Mouse (Mus musculus): ENCODE results near the gene 1600002K03Rik. TPM values are rescaled to one million over a fixed set of nuclear protein-coding genes. Genes with fewer than 3 reads are reported as not detected.

Gene 1600002K03Rik
- polyA plus RNA-seq, 1 experiment from 2014 or later = 14.7 TPM

DNA sequence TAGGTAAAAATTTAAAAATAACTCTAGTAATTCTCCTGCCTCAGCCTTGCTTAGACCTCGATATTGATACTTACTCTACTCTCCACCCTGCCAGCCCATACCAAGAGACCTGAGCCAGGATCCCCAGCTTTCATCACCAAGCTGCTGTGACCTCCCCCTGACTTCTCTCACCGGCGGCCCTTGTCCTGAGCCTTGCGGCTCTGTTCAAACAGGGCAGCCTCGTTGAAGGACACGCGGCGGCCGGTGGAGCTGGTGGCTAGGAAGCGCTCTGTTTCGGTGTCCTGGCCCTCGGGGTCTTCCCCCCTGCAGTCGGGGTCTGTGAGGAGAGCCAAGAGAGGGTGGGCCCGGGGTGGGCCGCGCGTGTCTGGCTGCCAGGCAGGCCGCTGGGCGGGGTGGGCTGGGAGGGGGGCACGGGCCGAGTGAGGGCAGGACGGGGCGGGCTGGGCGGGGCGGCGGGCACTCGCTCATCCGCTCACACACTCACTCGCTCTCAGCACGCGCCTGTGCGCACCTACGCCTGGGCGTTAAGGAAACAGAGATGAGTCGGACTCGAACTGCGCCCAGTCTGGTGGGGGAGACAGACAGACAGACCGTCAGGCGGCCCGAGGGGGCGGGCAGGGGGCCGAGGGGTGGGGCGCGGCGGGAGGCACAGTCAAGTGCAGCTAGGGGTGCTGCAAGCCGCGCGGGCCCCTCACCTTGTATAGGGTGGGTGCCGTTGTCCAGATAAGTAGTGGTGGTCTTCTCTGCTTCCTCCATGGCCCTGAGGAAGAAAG, 36.4 kb upstream of the 1600002K03Rik start:
- Histone ChIP-seq H3K9me3 (no peaks in the 10 kb centered on the region), H3K4me3 (peak overlapping the region; percentile 61), H3K4me1 (peaks cover 52% of the 10 kb centered on the region), H3K4me2 (peak overlapping the region; percentile 98), H3K27me3 (peaks cover 53% of the 10 kb centered on the region), H3K36me3 (peaks cover 11% of the 10 kb centered on the region; the same call in 1 of the 2 replicates), H3K27ac (peak overlapping the region; percentile 74), H3K9ac (peak overlapping the region; percentile 8; the same call in 1 of the 2 replicates)
- ATAC-seq (ENCODE audit: borderline replicate concordance, extremely low read depth, low FRiP score, low TSS enrichment) = no peak
- 11% methylated on average over 47 of the region's 49 CpGs for WGBS

DNA sequence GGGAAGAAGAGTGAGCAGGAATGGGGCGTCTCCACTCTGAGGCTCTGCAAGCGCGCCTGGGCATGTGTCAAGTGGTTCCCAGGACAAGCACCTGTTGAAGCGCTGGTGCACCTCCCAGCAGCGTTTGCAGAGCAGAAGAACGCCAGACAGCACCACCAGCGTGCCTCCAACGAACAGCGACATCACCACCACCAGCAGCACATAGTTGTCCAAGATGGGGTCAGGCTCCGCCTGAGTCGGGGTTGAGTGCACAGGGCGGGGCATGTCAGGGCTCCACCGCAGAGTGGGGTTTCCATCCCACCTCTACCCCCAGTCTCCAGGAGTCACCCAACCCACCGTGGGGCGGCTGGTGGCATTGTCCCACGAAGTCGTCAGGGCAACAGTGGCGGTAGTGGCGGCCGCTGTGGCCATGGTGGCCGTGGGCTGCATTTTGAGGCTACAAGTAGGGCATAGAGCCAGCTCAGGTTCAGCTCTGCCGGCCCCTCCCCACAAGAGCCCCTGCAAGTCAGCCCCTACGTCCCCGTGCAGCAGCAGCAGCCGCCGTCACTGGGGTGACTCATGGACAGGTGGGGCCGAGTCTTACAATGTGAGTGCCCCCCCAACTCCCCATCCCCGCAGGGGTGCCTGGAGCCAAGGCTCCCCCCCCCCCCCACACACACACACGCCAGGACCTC, 35.7 kb upstream of the 1600002K03Rik start:
- no peaks in the 10 kb centered on the region for H3K9me3 ChIP-seq
- WGBS = 5% methylated on average over 29 of the region's 29 CpGs
- H3K4me3 ChIP-seq = peak overlapping the region; percentile 61
- H3K36me3 ChIP-seq = peaks cover 5% of the 10 kb centered on the region; the same call in 1 of the 2 replicates
- H3K4me1 ChIP-seq = peaks cover 52% of the 10 kb centered on the region
- H3K27ac ChIP-seq = peak overlapping the region; percentile 74
- peak overlapping the region; percentile 98 for H3K4me2 ChIP-seq
- no peak for ATAC-seq (ENCODE audit: borderline replicate concordance, extremely low read depth, low FRiP score, low TSS enrichment)
- H3K9ac ChIP-seq = peak overlapping the region; percentile 8; the same call in 1 of the 2 replicates
- H3K27me3 ChIP-seq = peaks cover 53% of the 10 kb centered on the region

DNA sequence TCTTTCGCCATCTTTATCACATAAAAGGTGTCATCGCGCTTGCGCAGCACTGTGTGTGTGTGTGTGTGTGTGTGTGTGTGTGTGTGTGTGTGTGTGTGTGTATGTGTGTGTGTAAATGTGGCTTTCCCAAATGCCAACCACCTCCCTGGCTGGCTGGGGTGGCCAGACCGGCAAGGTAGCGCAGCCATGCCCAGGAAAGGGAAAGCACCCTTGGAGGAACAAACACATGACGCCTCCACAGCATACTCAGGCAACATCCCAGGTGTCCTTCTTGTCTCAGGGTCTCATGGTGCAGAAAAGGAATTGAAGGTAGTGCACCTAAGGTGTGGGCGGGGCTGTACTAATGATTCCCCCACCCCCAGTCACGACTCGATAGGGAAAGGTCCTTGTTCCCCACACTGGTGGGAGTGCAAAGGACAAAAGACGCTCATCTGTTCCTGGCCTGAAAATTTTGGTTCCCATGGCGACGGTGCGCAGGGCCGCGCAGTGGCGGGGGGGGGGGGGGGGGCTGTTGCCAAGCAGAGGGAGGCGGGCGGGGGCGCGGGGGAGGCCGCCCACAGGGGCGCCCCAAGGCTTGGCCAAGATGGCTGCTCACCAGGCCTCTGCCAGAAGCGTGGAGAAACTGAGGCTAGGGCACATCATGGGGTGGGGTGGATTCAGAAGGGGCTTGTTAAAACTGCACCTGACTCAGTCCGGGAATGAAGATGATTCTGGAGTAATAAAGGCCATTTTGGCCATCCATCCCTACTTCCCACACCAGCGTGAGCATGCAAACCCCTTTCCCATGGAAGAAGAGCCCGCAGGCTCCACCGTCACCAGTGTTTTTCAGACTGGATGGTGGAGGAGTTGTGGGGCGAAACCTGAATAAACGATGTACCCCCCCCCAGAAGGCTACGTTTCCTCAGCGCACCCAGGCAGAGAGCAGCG, 34.9 kb upstream of the 1600002K03Rik start:
- Histone ChIP-seq H3K9ac (peak overlapping the region; percentile 70), H3K27ac (peak overlapping the region; percentile 74), H3K4me3 (peak overlapping the region; percentile 61), H3K9me3 (no peaks in the 10 kb centered on the region), H3K4me2 (peak overlapping the region; percentile 98), H3K4me1 (peaks cover 55% of the 10 kb centered on the region), H3K27me3 (peaks cover 53% of the 10 kb centered on the region), H3K36me3 (no peaks in the 10 kb centered on the region)
- WGBS = 5% methylated on average over 21 of the region's 33 CpGs
- ATAC-seq (ENCODE audit: borderline replicate concordance, extremely low read depth, low FRiP score, low TSS enrichment) = no peak

DNA sequence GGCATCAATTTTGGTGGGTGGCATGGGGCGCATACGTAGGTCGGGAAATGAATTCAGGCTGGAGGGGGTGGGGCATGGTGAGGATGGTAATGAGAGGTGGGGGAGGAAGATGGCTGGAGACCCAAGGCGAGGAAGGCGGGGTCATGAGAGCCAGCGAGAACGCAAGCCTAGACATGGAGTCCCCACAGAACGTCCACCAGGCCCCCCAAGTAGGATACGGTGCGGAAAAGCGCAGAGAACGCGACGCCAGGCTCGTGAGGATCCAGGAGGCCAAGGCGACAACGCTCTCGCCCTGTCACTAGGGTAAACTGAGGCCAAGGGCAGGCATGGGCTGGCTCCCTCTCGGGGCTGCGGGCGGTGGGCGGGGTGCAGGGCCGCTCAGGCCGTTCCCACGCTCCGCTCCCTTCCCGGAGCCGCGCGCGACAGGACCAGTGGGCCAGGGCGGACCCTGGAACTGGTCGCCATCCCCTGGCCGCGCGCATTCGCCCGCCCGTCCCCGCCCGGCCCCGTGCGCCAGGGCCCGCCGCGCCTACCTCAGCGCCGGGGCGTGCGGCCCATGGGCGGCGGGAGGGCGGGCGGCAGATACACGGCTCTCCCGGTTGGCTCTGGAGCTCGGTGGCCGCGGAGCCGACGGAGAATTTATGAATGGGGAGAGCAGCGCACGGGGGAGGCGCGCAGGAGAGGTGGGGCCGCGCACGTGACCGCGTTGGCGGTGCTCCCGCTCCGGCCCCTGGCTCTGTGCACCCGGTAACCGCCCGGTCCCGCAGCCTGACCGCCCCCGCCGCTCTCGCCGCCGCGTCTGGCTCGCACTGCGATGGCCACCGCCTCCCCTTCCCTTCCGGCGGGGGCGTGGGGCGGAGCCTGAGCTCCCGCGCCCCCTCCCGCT, 33.9 kb upstream of the 1600002K03Rik start, which contains the start of gene Atp5d:
Atp5d (plus strand) TSS at position 80 of the 886 bp plus-strand sequence.
- peak within 1 kb of the TSS; percentile 70 for H3K9ac ChIP-seq
- H3K4me1 ChIP-seq = peaks cover 58% of the 10 kb centered on the region
- peaks cover 53% of the 10 kb centered on the region for H3K27me3 ChIP-seq
- no peak for ATAC-seq (ENCODE audit: borderline replicate concordance, extremely low read depth, low FRiP score, low TSS enrichment)
- peak within 1 kb of the TSS; percentile 74 for H3K27ac ChIP-seq
- H3K36me3 ChIP-seq = peaks cover 4% of the 10 kb centered on the region
- no peaks in the 10 kb centered on the region for H3K9me3 ChIP-seq
- WGBS = under 1% methylated on average over 70 of the region's 94 CpGs
- peak within 1 kb of the TSS; percentile 61 for H3K4me3 ChIP-seq
- peak within 1 kb of the TSS; percentile 98 for H3K4me2 ChIP-seq

DNA sequence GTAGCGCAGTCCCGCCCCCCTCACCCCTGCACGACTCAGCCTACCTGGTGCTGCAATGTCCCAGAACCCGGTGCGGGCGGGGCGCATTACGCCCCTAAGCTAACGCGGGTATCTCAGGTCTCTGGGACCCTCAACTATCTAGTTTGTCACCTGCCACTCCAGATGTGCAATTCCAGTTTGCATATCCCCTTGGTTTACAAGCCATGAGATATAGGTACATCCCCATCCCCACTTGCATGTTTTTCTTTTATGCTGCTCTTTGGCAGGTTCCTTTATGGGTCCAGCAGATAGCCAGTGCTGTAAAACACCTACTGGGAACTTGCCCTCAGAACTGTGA, 33.3 kb upstream of the 1600002K03Rik start:
- Histone ChIP-seq H3K4me2 (peak overlapping the region; percentile 98), H3K9me3 (no peaks in the 10 kb centered on the region), H3K36me3 (peaks cover 10% of the 10 kb centered on the region), H3K4me1 (peaks cover 58% of the 10 kb centered on the region), H3K27me3 (peaks cover 53% of the 10 kb centered on the region), H3K27ac (peak overlapping the region; percentile 74), H3K9ac (peak overlapping the region; percentile 70), H3K4me3 (peak overlapping the region; percentile 61)
- no peak for ATAC-seq (ENCODE audit: borderline replicate concordance, extremely low read depth, low FRiP score, low TSS enrichment)
- 0% methylated on average over 10 of the region's 10 CpGs for WGBS

DNA sequence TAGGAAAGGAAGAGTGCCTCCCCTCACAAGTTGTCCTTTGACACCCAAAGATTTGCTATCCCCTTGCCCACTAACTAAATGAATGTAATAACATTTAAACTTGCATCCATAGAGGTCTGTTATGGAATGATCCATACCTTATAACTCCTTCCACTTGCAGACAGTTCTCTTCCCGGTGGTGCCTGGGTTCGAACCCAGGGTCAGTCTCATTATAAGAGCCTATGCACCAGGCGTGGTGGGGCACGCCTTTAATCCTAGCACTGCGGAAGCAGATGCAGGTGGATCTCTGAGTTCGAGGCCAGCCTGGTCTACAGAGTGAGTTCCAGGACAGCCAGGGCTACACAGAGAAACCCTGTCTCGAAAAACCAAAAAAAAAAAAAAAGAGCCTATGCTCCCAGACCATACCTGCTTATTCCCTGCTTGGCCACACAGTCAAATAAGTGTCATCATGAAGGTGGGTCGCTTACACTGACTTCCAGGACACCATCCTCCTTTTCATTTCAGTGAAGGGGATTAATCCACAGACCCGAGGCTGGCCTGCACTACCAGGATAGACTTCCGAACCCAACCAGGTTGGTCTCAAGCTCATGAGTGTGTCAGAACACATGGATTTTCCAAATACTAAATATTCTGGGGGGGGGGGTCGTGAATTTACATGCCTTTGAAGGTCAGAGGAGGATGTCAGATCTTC, 32.6 kb upstream of the 1600002K03Rik start:
- ATAC-seq (ENCODE audit: borderline replicate concordance, extremely low read depth, low FRiP score, low TSS enrichment) = no peak
- peak overlapping the region; percentile 98; the same call in 1 of the 2 replicates for H3K4me2 ChIP-seq
- WGBS = 72% methylated on average over 11 of the region's 11 CpGs
- H3K27ac ChIP-seq = 0 out of 2 replicates have a peak overlapping the region, but pooled peaks have one; percentile 74
- no peak overlapping the region for H3K9ac ChIP-seq
- H3K4me3 ChIP-seq = no peak overlapping the region
- no peaks in the 10 kb centered on the region for H3K9me3 ChIP-seq
- H3K36me3 ChIP-seq = peaks cover 18% of the 10 kb centered on the region
- H3K27me3 ChIP-seq = peaks cover 52% of the 10 kb centered on the region
- peaks cover 62% of the 10 kb centered on the region for H3K4me1 ChIP-seq

DNA sequence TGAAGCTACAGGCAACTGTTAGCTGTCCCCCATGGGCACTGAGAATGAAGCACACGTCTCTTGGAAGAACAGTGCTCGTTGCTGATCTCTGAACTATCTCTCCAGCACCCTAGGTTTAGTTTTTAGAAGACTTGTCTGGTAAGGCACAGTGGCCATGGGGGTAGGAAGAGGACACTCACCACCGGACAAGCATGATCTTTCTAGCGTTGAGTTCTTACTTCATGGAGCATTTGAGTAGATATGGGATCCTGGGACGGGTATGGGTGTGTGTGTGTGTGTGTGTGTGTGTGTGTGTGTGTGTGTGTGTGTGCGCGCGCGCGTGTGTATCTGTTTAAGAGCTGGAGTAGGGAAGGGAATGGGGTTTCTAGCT, 32.1 kb upstream of the 1600002K03Rik start, which contains the start of gene Cbarp:
Cbarp (minus strand) TSS at position 170 of the 370 bp plus-strand sequence.
- Histone ChIP-seq H3K4me2 (peak within 1 kb of the TSS; percentile 98), H3K36me3 (peaks cover 23% of the 10 kb centered on the region), H3K4me1 (peaks cover 67% of the 10 kb centered on the region), H3K9ac (peak within 1 kb of the TSS; percentile 31), H3K27me3 (peaks cover 47% of the 10 kb centered on the region), H3K27ac (peak within 1 kb of the TSS; percentile 78), H3K9me3 (no peaks in the 10 kb centered on the region), H3K4me3 (peak within 1 kb of the TSS; percentile 61)
- 68% methylated on average over 10 of the region's 10 CpGs for WGBS
- ATAC-seq (ENCODE audit: borderline replicate concordance, extremely low read depth, low FRiP score, low TSS enrichment) = no peak

DNA sequence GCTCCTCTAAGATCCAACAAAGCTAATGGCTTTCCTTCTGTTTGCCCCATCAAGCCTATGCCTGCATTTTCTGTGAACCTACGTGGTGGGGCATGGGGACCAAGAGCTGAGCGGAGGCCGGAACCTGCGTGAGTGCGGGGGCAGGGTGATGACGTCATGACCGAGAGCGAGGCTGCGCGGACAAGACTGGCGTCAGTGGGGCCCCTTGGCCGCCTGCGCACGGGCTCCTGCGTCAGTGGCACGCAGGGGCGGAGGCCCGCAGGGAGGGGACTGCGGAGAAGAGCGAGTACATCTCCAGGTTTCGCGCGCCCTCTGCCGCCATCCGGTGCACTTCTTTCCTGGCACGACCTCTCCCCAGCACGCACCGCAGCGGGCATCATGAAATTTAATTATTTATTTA, 31.5 kb upstream of the 1600002K03Rik start:
- H3K9me3 ChIP-seq = no peaks in the 10 kb centered on the region
- H3K27ac ChIP-seq = peak overlapping the region; percentile 78
- H3K4me2 ChIP-seq = peak overlapping the region; percentile 67
- H3K4me1 ChIP-seq = peaks cover 70% of the 10 kb centered on the region
- peaks cover 41% of the 10 kb centered on the region for H3K27me3 ChIP-seq
- peak overlapping the region; percentile 31; the same call in 1 of the 2 replicates for H3K9ac ChIP-seq
- peak; percentile 71 for ATAC-seq (ENCODE audit: borderline replicate concordance, extremely low read depth, low FRiP score, low TSS enrichment)
- H3K36me3 ChIP-seq = peaks cover 27% of the 10 kb centered on the region
- H3K4me3 ChIP-seq = peak overlapping the region; percentile 56
- WGBS = under 1% methylated on average over 29 of the region's 29 CpGs

DNA sequence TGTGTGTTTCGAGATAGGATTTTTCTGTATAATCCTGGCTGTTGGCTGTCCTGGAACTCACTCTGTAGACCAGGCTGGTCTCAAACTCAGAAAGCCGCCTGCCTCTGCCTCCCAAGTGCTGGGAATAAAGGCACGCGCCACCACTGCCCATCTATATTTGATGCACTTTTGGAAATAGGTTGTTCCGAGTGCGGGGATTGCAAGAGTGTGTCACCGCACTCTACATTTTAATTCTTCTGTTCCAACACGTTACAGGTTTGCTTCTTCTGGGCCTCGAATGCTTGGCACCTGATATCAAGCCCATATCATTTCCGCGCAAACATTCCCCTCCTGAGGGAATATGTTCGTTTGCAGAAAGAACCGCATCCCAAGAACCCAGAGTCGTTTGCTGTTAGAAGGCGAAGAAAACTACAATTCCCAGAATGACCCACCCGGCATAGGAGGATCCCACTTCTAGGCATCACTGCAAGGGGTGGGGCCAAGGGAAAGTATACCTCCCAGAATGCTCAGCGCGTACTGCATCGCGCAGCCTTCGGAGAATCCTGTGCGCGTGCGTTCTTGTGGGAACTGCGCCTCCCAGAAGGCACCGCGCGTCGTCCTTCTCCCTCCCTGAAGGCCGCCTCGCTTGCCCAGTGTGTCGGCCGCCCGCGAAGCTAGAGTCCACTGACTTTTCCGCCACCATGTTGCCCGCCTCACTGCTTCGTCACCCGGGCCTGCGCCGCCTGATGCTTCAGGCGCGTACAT, 30.8 kb upstream of the 1600002K03Rik start:
- peaks cover 34% of the 10 kb centered on the region for H3K27me3 ChIP-seq
- peak overlapping the region; percentile 78 for H3K27ac ChIP-seq
- peaks cover 70% of the 10 kb centered on the region for H3K4me1 ChIP-seq
- H3K36me3 ChIP-seq = peaks cover 27% of the 10 kb centered on the region
- H3K4me2 ChIP-seq = peak overlapping the region; percentile 67
- no peaks in the 10 kb centered on the region for H3K9me3 ChIP-seq
- whole genome bisulfite sequencing = under 1% methylated on average over 43 of the region's 43 CpGs
- peak; percentile 85 for ATAC-seq (ENCODE audit: borderline replicate concordance, extremely low read depth, low FRiP score, low TSS enrichment)
- peak overlapping the region; percentile 56 for H3K4me3 ChIP-seq
- peak overlapping the region; percentile 71 for H3K9ac ChIP-seq

DNA sequence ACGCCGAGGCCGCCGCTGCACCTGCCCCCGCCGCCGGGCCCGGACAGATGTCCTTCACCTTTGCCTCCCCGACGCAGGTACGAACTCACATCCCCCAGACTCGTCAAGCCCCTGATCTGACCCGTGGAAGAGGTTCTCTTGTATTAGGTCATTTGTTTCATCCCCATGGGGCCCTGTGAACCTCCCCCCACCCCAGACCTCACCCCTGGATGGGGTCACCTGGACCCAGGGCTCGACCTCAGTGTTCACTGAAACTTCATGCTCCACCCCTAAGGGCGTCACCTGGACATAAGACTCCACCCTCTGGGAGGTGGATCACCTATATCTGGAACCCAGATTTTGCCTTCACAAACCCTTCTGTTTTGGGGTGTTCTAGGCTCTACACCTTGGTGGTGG, 30.2 kb upstream of the 1600002K03Rik start:
- H3K9ac ChIP-seq = peak overlapping the region; percentile 71
- peak overlapping the region; percentile 56 for H3K4me3 ChIP-seq
- no peaks in the 10 kb centered on the region for H3K9me3 ChIP-seq
- H3K27ac ChIP-seq = peak overlapping the region; percentile 78
- ATAC-seq (ENCODE audit: borderline replicate concordance, extremely low read depth, low FRiP score, low TSS enrichment) = no peak
- peaks cover 70% of the 10 kb centered on the region for H3K4me1 ChIP-seq
- H3K36me3 ChIP-seq = peaks cover 27% of the 10 kb centered on the region
- peaks cover 28% of the 10 kb centered on the region for H3K27me3 ChIP-seq
- peak overlapping the region; percentile 67 for H3K4me2 ChIP-seq
- 0% methylated on average over 15 of the region's 15 CpGs for WGBS
